Mouse (Mus musculus) adrenal gland, postnatal 10 days (tissue): Measurements from ENCODE around the gene Coq5. TPM values are rescaled to one million over a fixed set of nuclear protein-coding genes. Genes with fewer than 3 reads are reported as not detected.

ENCODE experiments used
- total RNA-seq, 2 experiments: library from RNA; stranded (reverse); gene quantifications; 2 replicates each; pipeline ENCODE4 v1.2.3; 2021

The Coq5 gene
- total RNA-seq, 2 experiments from 2014 or later, result 90.7 to 114 TPM

Other genes starting within 250 kb of the Coq5 start
- gene Gm10401, start 181.4 kb upstream of the Coq5 start, total RNA-seq, result not detected
- 100 to 1,000 TPM; 356 to 367 TPM for gene Acads, start 160.3 kb upstream of the Coq5 start, total RNA-seq
- gene Unc119b, start 144.7 kb upstream of the Coq5 start, total RNA-seq, result 10 to 100 TPM; 31.8 to 34.1 TPM
- 100 to 1,000 TPM; 160 to 163 TPM for gene Mlec, start 121.5 kb upstream of the Coq5 start, total RNA-seq
- 1 to 10 TPM; 4.1 to 4.4 TPM for gene Cabp1, start 85.3 kb upstream of the Coq5 start, total RNA-seq
- 10 to 100 TPM; 86.6 to 97.6 TPM for gene Pop5, start 43.8 kb upstream of the Coq5 start, total RNA-seq
- gene Rnf10, start 6.8 kb upstream of the Coq5 start, total RNA-seq, result 100 to 1,000 TPM; 228 to 254 TPM
- gene Dynll1, start 21.3 kb downstream of the Coq5 start, total RNA-seq, result 100 to 1,000 TPM; 243 to 258 TPM
- gene Srsf9, start 47.5 kb downstream of the Coq5 start, total RNA-seq, result 10 to 100 TPM; 67.1 to 70.7 TPM
- 10 to 100 TPM; 19.1 to 20.1 TPM for gene Gatc, start 61.5 kb downstream of the Coq5 start, total RNA-seq
- gene Triap1, start 61.6 kb downstream of the Coq5 start, total RNA-seq, result 10 to 100 TPM; 28.5 to 30.1 TPM
- gene Cox6a1, start 69.3 kb downstream of the Coq5 start, total RNA-seq, result 1,000 to 10,000 TPM; 1,718 to 1,856 TPM
- gene Msi1, start 149.9 kb downstream of the Coq5 start, total RNA-seq, result 10 to 100 TPM; 15.9 to 16.2 TPM
- gene Pla2g1b, start 186.6 kb downstream of the Coq5 start, total RNA-seq, result not detected
- 10 to 100 TPM; 15.8 to 31.4 TPM for gene Sirt4, start 205.1 kb downstream of the Coq5 start, total RNA-seq
- 10 to 100 TPM; 55.1 to 72.4 TPM for gene Pxn, start 227.0 kb downstream of the Coq5 start, total RNA-seq